Mouse (Mus musculus) myocyte (in vitro differentiated cells): ENCODE measurements around the gene Lgmn. TPM values are rescaled to one million over a fixed set of nuclear protein-coding genes. Genes with fewer than 3 reads are reported as not detected.
A peak's percentile ranks its signal among the peaks of the same experiment; 100 is the strongest.

ENCODE experiments used
- H3K27me3 ChIP-seq: one replicate; pipeline ENCODE4 v1.6.1; 2011; ENCODE audit not compliant: control insufficient read depth, insufficient read depth, insufficient read length
- H3K36me3 ChIP-seq: one replicate; pipeline ENCODE4 v1.6.1; 2011; ENCODE audit not compliant: control insufficient read depth, insufficient read depth
- H3K4me2 ChIP-seq: one replicate; pipeline ENCODE4 v1.6.1; 2011; ENCODE audit warnings: low read depth, control low read depth
- H3K4me3 ChIP-seq: one replicate; pipeline ENCODE4 v1.5.1; 2011; ENCODE audit warnings: mild to moderate bottlenecking, control low read depth, moderate library complexity
- H3K79me2 ChIP-seq: one replicate; pipeline ENCODE4 v1.6.1; 2011; ENCODE audit not compliant: control insufficient read depth, insufficient read depth
- H3ac ChIP-seq: one replicate; pipeline ENCODE4 v1.6.1; 2011; ENCODE audit not compliant: control insufficient read depth, insufficient read length
- CEBPB ChIP-seq: IDR thresholded peaks from 2 replicates; pipeline ENCODE4 v1.6.1; 2011; ENCODE audit warnings: mild to moderate bottlenecking, moderate library complexity; ENCODE audit not compliant: poor library complexity, insufficient read depth, severe bottlenecking
- E2F4 ChIP-seq: IDR thresholded peaks from one replicate; pipeline ENCODE4 v1.6.1; 2011; ENCODE audit warnings: mild to moderate bottlenecking, control low read depth, moderate library complexity; ENCODE audit not compliant: insufficient read depth
- MAX ChIP-seq: IDR thresholded peaks from one replicate; pipeline ENCODE4 v1.6.1; 2011; ENCODE audit warnings: low read depth, mild to moderate bottlenecking, control low read depth
- MYOD1 ChIP-seq, 3 experiments: IDR thresholded peaks; one replicate each; pipeline ENCODE4 v1.6.1; 2011; ENCODE audit warnings: control low read depth in 2 of 3, low read depth in 2 of 3, mild to moderate bottlenecking in 2 of 3, moderate library complexity in 1 of 3; ENCODE audit not compliant: insufficient read length in 2 of 3, control insufficient read depth in 1 of 3
- MYOG ChIP-seq, 3 experiments: IDR thresholded peaks; one replicate each; pipeline ENCODE4 v1.6.1; 2011; ENCODE audit warnings: control low read depth in 2 of 3, low read depth in 2 of 3, mild to moderate bottlenecking in 2 of 3; ENCODE audit not compliant: insufficient read length in 2 of 3, control insufficient read depth in 1 of 3, insufficient read depth in 1 of 3
- POLR2A ChIP-seq: IDR thresholded peaks from one replicate; pipeline ENCODE4 v1.6.1; 2011; ENCODE audit warnings: low read depth, mild to moderate bottlenecking, control low read depth, moderate library complexity; ENCODE audit not compliant: insufficient read length
- POLR2AphosphoS2 ChIP-seq: IDR thresholded peaks from one replicate; pipeline ENCODE4 v1.6.1; 2011; ENCODE audit warnings: low read depth, control low read depth; ENCODE audit not compliant: insufficient read length
- REST ChIP-seq: IDR thresholded peaks from one replicate; pipeline ENCODE4 v1.6.1; 2011; ENCODE audit warnings: mild to moderate bottlenecking, control low read depth, moderate library complexity; ENCODE audit not compliant: insufficient read depth, insufficient read length
- SRF ChIP-seq: IDR thresholded peaks from one replicate; pipeline ENCODE4 v1.6.1; 2011; ENCODE audit warnings: low read depth; ENCODE audit not compliant: control insufficient read depth, insufficient read length
- TCF12 ChIP-seq: IDR thresholded peaks from one replicate; pipeline ENCODE4 v1.6.1; 2011; ENCODE audit warnings: mild to moderate bottlenecking, control low read depth; ENCODE audit not compliant: poor library complexity, insufficient read depth, severe bottlenecking
- TCF3 ChIP-seq: IDR thresholded peaks from one replicate; pipeline ENCODE4 v1.6.1; 2011; ENCODE audit warnings: low read depth, control low read depth; ENCODE audit not compliant: insufficient read length
- USF1 ChIP-seq: IDR thresholded peaks from one replicate; pipeline ENCODE4 v1.6.1; 2011; ENCODE audit warnings: low read depth, mild to moderate bottlenecking, control low read depth, moderate library complexity
- polyA plus RNA-seq: library from polyadenylated mRNA; unstranded; fragments of >200 nt; fragmentation: generic; extraction: Trizol; gene quantifications from one replicate; pipeline ENCODE4 v1.2.1, GENCODE M21; 2012; ENCODE audit warnings: missing spikeins

Gene Lgmn
- polyA plus RNA-seq, 1 experiment: 93.7 TPM

- no peaks in the 10 kb centered on the region for H3K27me3 ChIP-seq
- peaks cover 13% of the 10 kb centered on the region for H3K79me2 ChIP-seq
- H3K36me3 ChIP-seq: peaks cover 15% of the 10 kb centered on the region
- TF ChIP-seq E2F4 (no peak), MYOD1 (IDR thresholded peaks at IDR 0.05; ENCODE audit: control insufficient read depth in 1 of 3, insufficient read length in 2 of 3, low read depth in 2 of 3) (peak in 1 of 3 experiments; percentile 9), POLR2AphosphoS2 (peak; percentile 87), TCF3 (no peak), MYOG (IDR thresholded peaks at IDR 0.05; ENCODE audit: control insufficient read depth in 1 of 3, insufficient read depth in 1 of 3, insufficient read length in 2 of 3, low read depth in 2 of 3) (peak in 1 of 3 experiments; percentile 19), TCF12 (no peak), POLR2A (peak; percentile 91), USF1 (no peak), CEBPB (no peak)
- peak within 1 kb of the TSS; percentile 71 for H3K4me2 ChIP-seq
- H3K4me3 ChIP-seq: peak within 1 kb of the TSS; percentile 56
- H3ac ChIP-seq: peak within 1 kb of the TSS; percentile 52
These were observed 29.5 kb upstream of the Lgmn start, which contains the start of gene Golga5 for GRCm38 (mm10) chr12:102468894-102469764. Gene Golga5, plus strand, starts transcription at chr12:102469135.

DNA sequence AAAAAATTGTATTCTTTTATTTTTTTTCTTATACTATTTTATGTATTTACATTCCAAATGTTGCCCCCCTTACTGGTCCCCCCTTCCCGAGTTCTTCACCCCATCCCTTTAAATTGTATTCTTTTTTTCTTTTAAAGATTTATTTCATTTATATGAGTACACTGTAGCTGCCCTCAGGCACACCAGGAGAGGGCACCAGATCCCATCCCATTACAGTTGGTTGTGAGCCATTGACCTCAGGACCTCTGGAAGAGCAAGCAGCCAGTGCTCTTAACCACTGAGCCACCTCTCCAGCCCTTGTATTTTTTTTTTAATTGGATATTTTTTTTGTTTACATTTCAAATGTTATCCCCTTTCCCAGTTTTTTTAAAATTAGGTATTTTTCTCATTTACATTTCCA lies 28.5 kb upstream of the Lgmn start:
- Histone ChIP-seq H3K36me3 (peaks cover 6% of the 10 kb centered on the region), H3K27me3 (no peaks in the 10 kb centered on the region), H3K4me2 (no peak overlapping the region), H3K79me2 (peaks cover 13% of the 10 kb centered on the region), H3ac (no peak overlapping the region), H3K4me3 (no peak overlapping the region)
- no peak for TF ChIP-seq MYOD1 (IDR thresholded peaks at IDR 0.05; ENCODE audit: control insufficient read depth in 1 of 3, insufficient read length in 2 of 3, low read depth in 2 of 3)
- no peak for TF ChIP-seq CEBPB
- TF ChIP-seq TCF12: no peak
- TF ChIP-seq POLR2A: no peak
- TF ChIP-seq REST: no peak
- no peak for TF ChIP-seq USF1
- TF ChIP-seq MAX: no peak

- Histone ChIP-seq H3K4me3 (no peak overlapping the region), H3ac (no peak overlapping the region), H3K36me3 (no peaks in the 10 kb centered on the region), H3K4me2 (no peak overlapping the region), H3K79me2 (peaks cover 2% of the 10 kb centered on the region), H3K27me3 (no peaks in the 10 kb centered on the region)
- TF ChIP-seq E2F4 (no peak), TCF12 (no peak), MYOG (IDR thresholded peaks at IDR 0.05; ENCODE audit: control insufficient read depth in 1 of 3, insufficient read depth in 1 of 3, insufficient read length in 2 of 3, low read depth in 2 of 3) (no peak), POLR2A (no peak), SRF (no peak), REST (no peak), USF1 (no peak), TCF3 (no peak), CEBPB (no peak)
These were observed 25.0 kb upstream of the Lgmn start for GRCm38 (mm10) chr12:102464650-102465049.

GRCm38 (mm10) chr12:102461177-102461576 lies 21.6 kb upstream of the Lgmn start:
- Histone ChIP-seq H3ac (no peak overlapping the region), H3K4me3 (no peak overlapping the region), H3K36me3 (no peaks in the 10 kb centered on the region), H3K27me3 (no peaks in the 10 kb centered on the region), H3K4me2 (peak overlapping the region; percentile 34), H3K79me2 (no peaks in the 10 kb centered on the region)
- TF ChIP-seq MAX: no peak
- no peak for TF ChIP-seq CEBPB
- TF ChIP-seq POLR2A: no peak
- TF ChIP-seq E2F4: no peak
- no peak for TF ChIP-seq REST
- no peak for TF ChIP-seq TCF12
- no peak for TF ChIP-seq SRF
- TF ChIP-seq POLR2AphosphoS2: no peak
- no peak for TF ChIP-seq USF1
- no peak for TF ChIP-seq MYOG (IDR thresholded peaks at IDR 0.05; ENCODE audit: control insufficient read depth in 1 of 3, insufficient read depth in 1 of 3, insufficient read length in 2 of 3, low read depth in 2 of 3)
- no peak for TF ChIP-seq MYOD1 (IDR thresholded peaks at IDR 0.05; ENCODE audit: control insufficient read depth in 1 of 3, insufficient read length in 2 of 3, low read depth in 2 of 3)
- no peak for TF ChIP-seq TCF3
